Mouse (Mus musculus) CH12.LX (cell line): ENCODE data around the gene Ercc5.

Experiments used
- CHD2 ChIP-seq: IDR thresholded peaks from 2 replicates; pipeline ENCODE4 v1.6.1; 2011; ENCODE audit warnings: low read length, improper control_type of control experiment
- ETS1 ChIP-seq: conservative IDR thresholded peaks from 2 replicates; pipeline ENCODE4 v1.6.1; 2012; ENCODE audit warnings: low read depth, mild to moderate bottlenecking, inconsistent platforms, low read length, improper control_type of control experiment, moderate library complexity
- HCFC1 ChIP-seq: IDR thresholded peaks from 2 replicates; pipeline ENCODE4 v1.6.1; 2012; ENCODE audit warnings: low read depth, mild to moderate bottlenecking, inconsistent platforms, low read length, improper control_type of control experiment
- MAFK ChIP-seq: IDR thresholded peaks from 2 replicates; pipeline ENCODE4 v1.6.1; 2011; ENCODE audit warnings: low read length, improper control_type of control experiment; ENCODE audit not compliant: insufficient replicate concordance
- MAZ ChIP-seq: IDR thresholded peaks from 2 replicates; pipeline ENCODE4 v1.6.1; 2012; ENCODE audit warnings: low read depth, mild to moderate bottlenecking, inconsistent platforms, low read length, improper control_type of control experiment, moderate library complexity
- MXI1 ChIP-seq: IDR thresholded peaks from 2 replicates; pipeline ENCODE4 v1.6.1; 2011; ENCODE audit warnings: mild to moderate bottlenecking, low read depth, low read length, improper control_type of control experiment
- NRF1 ChIP-seq: IDR thresholded peaks from 2 replicates; pipeline ENCODE4 v1.6.1; 2014; ENCODE audit warnings: low read depth, mild to moderate bottlenecking, inconsistent platforms, low read length, improper control_type of control experiment, moderate library complexity
- POLR2A ChIP-seq: IDR thresholded peaks from 2 replicates; pipeline ENCODE4 v1.6.1; 2011; ENCODE audit warnings: low read depth, mild to moderate bottlenecking, improper control_type of control experiment, low read length

- peak; percentile 91 for TF ChIP-seq NRF1
- no peak for TF ChIP-seq ETS1
- TF ChIP-seq MXI1 = peak; percentile 85
- TF ChIP-seq MAFK = no peak
- peak; percentile 91 for TF ChIP-seq POLR2A
- TF ChIP-seq MAZ = 0 out of 2 replicates have a peak, but pooled peaks have one; percentile 57
- TF ChIP-seq CHD2 = 0 out of 2 replicates have a peak, but pooled peaks have one; percentile 19
- peak; percentile 91 for TF ChIP-seq HCFC1
Measured at GRCm38 (mm10) chr1:44102259-44102717, 45.3 kb upstream of the Ercc5 start, which contains the start of gene Tex30.
